Mouse (Mus musculus) CH12.LX (cell line): ENCODE data around the gene Hapln1.

Source experiments
- CTCF ChIP-seq, 2 experiments: IDR thresholded peaks in 1 of 2; conservative IDR thresholded peaks in 1 of 2; 2 replicates each; pipeline ENCODE4 v1.5.1; 2011 to 2012; ENCODE audit warnings: low read depth in 2 of 2, low read length in 2 of 2, improper control_type of control experiment in 1 of 2, inconsistent platforms in 1 of 2, mild to moderate bottlenecking in 1 of 2, moderate library complexity in 1 of 2
- MYC ChIP-seq: IDR thresholded peaks from 2 replicates; pipeline ENCODE4 v1.6.1; 2011; ENCODE audit warnings: low read depth, mild to moderate bottlenecking, improper control_type of control experiment, low read length
- POLR2A ChIP-seq: IDR thresholded peaks from 2 replicates; pipeline ENCODE4 v1.6.1; 2011; ENCODE audit warnings: low read depth, mild to moderate bottlenecking, improper control_type of control experiment, low read length
- SMC3 ChIP-seq: IDR thresholded peaks from 2 replicates; pipeline ENCODE4 v1.6.1; 2011; ENCODE audit warnings: low read depth, low read length, improper control_type of control experiment
- USF1 ChIP-seq: IDR thresholded peaks from 2 replicates; pipeline ENCODE4 v1.6.1; 2014; ENCODE audit warnings: low read depth, mild to moderate bottlenecking, inconsistent platforms, low read length, improper control_type of control experiment

DNA sequence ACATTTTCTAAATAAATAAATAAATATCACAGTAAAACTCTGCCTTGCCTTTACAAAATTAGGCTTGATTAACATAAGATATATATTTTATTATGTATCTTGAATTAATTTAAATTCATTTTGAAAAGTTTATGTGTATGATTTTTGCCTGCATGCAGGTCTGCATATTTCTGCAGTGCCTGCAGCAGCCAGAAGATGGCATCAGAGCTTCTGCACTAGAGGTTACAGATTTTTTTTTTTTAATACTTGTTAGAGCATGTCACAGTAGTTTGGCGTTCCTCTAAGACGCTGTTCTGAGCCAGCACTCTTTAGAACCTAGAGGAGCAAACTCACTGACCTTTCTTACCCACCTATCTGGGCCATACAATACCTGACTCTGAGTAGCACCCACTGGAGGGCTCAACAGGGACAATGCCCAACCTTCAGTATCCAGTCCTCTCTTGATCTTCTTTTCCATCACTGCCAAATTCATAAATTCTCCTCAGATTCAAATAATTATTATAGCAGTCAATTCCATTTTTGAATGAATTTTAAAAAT lies 8.7 kb downstream of the Hapln1 start:
- TF ChIP-seq USF1 (no peak), POLR2A (no peak), SMC3 (peak; percentile 80), CTCF (conservative IDR thresholded peaks at IDR 0.05 in 1 of 2, IDR thresholded peaks at IDR 0.05 in 1 of 2; ENCODE audit: low read depth in 2 of 2, low read length in 2 of 2) (peak; percentile 39 to 86; a peak in 3 of 4 replicates), MYC (no peak)
